Mouse (Mus musculus) v-Abl transformed pro-B cells (cell line): ENCODE data around the gene Olfr191.
"Not testable (repeated sequence)": the region's sequence is repeated elsewhere in the genome, so short reads cannot be mapped to it uniquely, and the experiment has no call there.

Experiments used
- in situ Hi-C, 2 experiments: fragments of 400-800 bp; cut with MboI; formaldehyde crosslinking; loops; one replicate each; pipeline ENCODE4 v1.15.1; 2025; ENCODE audit not compliant: unreplicated experiment in 2 of 2

The Olfr191 gene

GRCm38 (mm10) chr16:59089722-59090121 is at the start of gene Olfr191:
Gene Olfr191 (minus strand): TSS chr16:59089822.
- in situ Hi-C loops, result not testable (repeated sequence)

GRCm38 (mm10) chr16:59130740-59131139 is 41.1 kb upstream of the Olfr191 start:
- in situ Hi-C loops, result no loop called here

- in situ Hi-C loops, result no loop called here
These were observed 31.3 kb upstream of the Olfr191 start, which contains the start of gene Olfr194 for GRCm38 (mm10) chr16:59120969-59121368. Gene Olfr194 (minus strand): TSS chr16:59121069.

- in situ Hi-C loops, result no loop called here
These were observed 22.2 kb upstream of the Olfr191 start, which contains the start of gene Olfr193 for GRCm38 (mm10) chr16:59111781-59112180. Gene Olfr193 (minus strand): TSS chr16:59111881.

GRCm38 (mm10) chr16:59108522-59108921 is 18.9 kb upstream of the Olfr191 start:
- in situ Hi-C loops, result not testable (repeated sequence)

- in situ Hi-C loops, result no loop called here
These were observed 15.7 kb upstream of the Olfr191 start for GRCm38 (mm10) chr16:59105312-59105711.

- in situ Hi-C loops, result not testable (repeated sequence)
These were observed 8.5 kb downstream of the Olfr191 start for GRCm38 (mm10) chr16:59081113-59081512.

- in situ Hi-C loops, result no loop called here
These were observed 11.7 kb downstream of the Olfr191 start, which contains the start of gene Olfr190 for GRCm38 (mm10) chr16:59077905-59078304. Gene Olfr190 (minus strand): TSS chr16:59078005.

GRCm38 (mm10) chr16:59073520-59073919 is 16.1 kb downstream of the Olfr191 start:
- in situ Hi-C loops, result no loop called here

GRCm38 (mm10) chr16:59071755-59072154 is 17.9 kb downstream of the Olfr191 start:
- in situ Hi-C loops, result no loop called here

- in situ Hi-C loops, result not testable (repeated sequence)
These were observed 27.2 kb downstream of the Olfr191 start for GRCm38 (mm10) chr16:59062411-59062810.

- in situ Hi-C loops, result not testable (repeated sequence)
These were observed 40.3 kb downstream of the Olfr191 start for GRCm38 (mm10) chr16:59049286-59049685.

- in situ Hi-C loops, result no loop called here
These were observed 40.8 kb downstream of the Olfr191 start for GRCm38 (mm10) chr16:59048860-59049259.

- in situ Hi-C loops, result no loop called here
These were observed 42.0 kb downstream of the Olfr191 start for GRCm38 (mm10) chr16:59047579-59047978.

GRCm38 (mm10) chr16:59045835-59046234 is 43.8 kb downstream of the Olfr191 start:
- in situ Hi-C loops, result no loop called here

GRCm38 (mm10) chr16:59039710-59040109 is 49.9 kb downstream of the Olfr191 start, which contains the start of gene Olfr187:
Gene Olfr187 (minus strand): TSS chr16:59039767.
- in situ Hi-C loops, result no loop called here
